Mouse (Mus musculus): Measurements from ENCODE around the gene Hcn3. TPM values are rescaled to one million over a fixed set of nuclear protein-coding genes. Genes with fewer than 3 reads are reported as not detected.
A peak's percentile ranks its signal among the peaks of the same experiment; 100 is the strongest.

The Hcn3 gene
- polyA plus RNA-seq, 1 experiment from 2014 or later = 11.2 TPM

DNA sequence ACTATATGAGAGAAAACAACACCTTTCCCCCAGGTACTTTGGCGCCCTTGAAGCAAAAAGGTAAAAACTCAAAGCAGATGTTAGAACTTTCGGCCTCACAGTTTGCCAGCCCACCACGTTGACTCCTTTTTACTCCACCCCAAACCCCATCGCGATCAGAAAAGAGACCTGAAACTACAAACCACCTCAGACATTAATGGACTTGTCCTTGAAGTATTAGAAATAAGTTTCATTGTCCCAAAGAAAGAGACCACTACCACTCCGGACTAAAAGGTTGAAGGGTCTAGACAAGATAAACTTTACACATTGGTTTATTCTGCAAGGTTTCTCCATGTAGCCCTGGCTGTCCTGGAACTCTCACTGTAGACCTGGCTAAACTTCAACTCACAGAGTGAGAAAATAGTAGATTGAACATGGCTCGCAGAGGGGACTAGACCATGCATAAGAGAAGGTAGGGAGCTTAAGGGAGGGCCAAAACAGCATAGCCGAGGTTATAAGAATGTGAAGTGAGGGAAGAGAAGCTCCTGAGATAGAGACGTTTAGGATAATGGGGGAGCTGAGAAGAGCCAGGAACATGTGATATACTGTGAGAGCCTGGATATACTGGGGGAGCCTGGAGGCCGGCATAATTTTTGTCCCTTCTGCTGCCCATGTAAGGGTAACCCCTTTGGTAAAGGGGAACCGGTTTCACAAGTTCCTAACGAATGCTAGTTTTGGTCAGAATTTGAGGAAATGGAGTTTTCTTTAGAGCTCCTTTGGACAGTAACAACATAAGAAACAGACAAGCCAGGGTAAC, 57.3 kb downstream of the Hcn3 start:
- H3K4me1 ChIP-seq = peaks cover 36% of the 10 kb centered on the region
- no peaks in the 10 kb centered on the region for H3K27me3 ChIP-seq
- peak overlapping the region; percentile 79 for H3K4me3 ChIP-seq (replicated peaks)
- H3K36me3 ChIP-seq (replicated peaks) = peaks cover 20% of the 10 kb centered on the region
- no peak for ATAC-seq (ENCODE audit: low FRiP score)
- H3K27ac ChIP-seq = peak overlapping the region; percentile 83
- no peak overlapping the region for H3K9ac ChIP-seq
- H3K9me3 ChIP-seq = no peaks in the 10 kb centered on the region
- WGBS = 70% methylated on average over 12 of the region's 12 CpGs
- peak overlapping the region; percentile 89 for H3K4me2 ChIP-seq

DNA sequence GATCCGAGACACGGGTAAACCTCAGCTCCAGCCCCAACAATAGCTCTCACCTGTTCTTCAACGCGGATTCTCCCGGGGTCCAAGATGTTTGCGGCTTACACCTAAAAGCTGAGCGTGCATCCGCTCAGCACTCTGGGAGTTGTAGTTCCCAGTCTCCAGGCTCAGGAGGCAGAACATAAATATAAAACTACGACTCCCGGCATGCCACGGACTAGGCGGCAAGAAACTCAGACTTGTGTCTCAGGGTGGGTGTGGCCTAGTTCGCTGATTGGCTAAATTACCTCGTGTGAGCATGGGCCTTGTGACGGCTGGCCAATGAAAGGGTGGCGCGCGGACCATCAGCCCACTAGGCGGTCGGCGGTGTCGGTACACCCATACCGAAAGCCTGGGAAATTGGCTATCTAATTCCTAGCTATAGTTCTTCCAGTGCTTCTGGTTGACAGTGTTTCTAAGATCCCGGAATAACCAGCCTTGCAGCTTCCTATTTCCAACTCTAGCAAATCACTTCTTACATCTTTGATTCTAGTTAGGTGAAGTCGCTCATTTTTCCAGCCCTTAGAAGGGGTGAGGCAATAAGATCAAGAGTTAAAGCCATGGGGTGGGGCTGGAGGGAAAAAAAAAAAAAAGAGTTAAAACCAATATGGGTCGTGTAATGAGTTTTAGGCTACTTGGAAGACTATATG, 58.0 kb downstream of the Hcn3 start, which contains the start of gene Fdps:
Gene Fdps, minus strand, starts transcription at position 148 of the 683 bp plus-strand sequence.
- WGBS = under 1% methylated on average over 26 of the region's 26 CpGs
- Histone ChIP-seq H3K27ac (peak within 1 kb of the TSS; percentile 83), H3K4me2 (peak within 1 kb of the TSS; percentile 89), H3K4me3 (replicated peaks) (peak within 1 kb of the TSS; percentile 79), H3K36me3 (replicated peaks) (peaks cover 26% of the 10 kb centered on the region), H3K9ac (peak within 1 kb of the TSS; percentile 80), H3K27me3 (no peaks in the 10 kb centered on the region), H3K9me3 (no peaks in the 10 kb centered on the region), H3K4me1 (peaks cover 36% of the 10 kb centered on the region)
- ATAC-seq (ENCODE audit: low FRiP score) = peak; percentile 100

DNA sequence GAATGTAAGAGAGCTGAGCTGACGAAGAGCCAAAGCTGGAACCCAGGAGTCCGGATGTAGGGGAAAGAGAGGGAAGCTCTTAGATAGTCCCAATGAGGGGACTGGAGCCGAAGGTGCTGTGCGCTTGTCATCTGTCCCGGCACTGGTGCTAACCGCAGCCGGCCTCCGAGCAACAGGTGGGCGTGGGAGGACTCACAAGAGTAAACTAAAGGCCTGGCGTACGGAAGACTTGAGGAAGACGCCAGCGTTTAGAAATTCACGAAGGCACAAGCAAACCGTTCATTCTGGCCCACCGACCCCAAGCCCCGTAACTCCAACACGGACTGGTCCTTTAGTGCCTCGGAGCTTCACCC, 58.6 kb downstream of the Hcn3 start:
- peaks cover 36% of the 10 kb centered on the region for H3K4me1 ChIP-seq
- no peaks in the 10 kb centered on the region for H3K27me3 ChIP-seq
- peak overlapping the region; percentile 79 for H3K4me3 ChIP-seq (replicated peaks)
- WGBS = 0% methylated on average over 19 of the region's 19 CpGs
- H3K9ac ChIP-seq = peak overlapping the region; percentile 80
- peaks cover 31% of the 10 kb centered on the region for H3K36me3 ChIP-seq (replicated peaks)
- peak overlapping the region; percentile 89 for H3K4me2 ChIP-seq
- ATAC-seq (ENCODE audit: low FRiP score) = peak; percentile 32
- H3K27ac ChIP-seq = peak overlapping the region; percentile 82
- no peaks in the 10 kb centered on the region for H3K9me3 ChIP-seq

DNA sequence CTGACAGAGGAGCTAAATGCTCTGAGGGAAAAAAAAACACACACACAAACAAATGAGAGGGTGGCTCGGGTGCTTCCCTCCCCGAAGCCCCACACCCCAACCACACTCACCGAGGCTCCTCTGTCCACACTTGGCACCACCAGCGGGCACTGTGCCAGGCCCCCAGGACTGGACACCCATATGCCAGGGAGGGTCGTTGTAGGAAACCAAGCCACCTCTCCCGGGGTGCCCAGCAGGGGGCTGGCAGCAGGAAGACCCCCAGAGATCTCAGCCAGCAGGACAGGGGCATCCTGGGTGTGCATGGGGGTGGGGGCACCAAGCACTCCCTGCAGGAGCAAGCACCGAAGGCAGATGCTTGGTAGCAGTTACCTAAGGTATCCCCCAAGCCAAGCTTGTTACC, 59.2 kb downstream of the Hcn3 start, which contains the start of gene Gm43738:
Gene Gm43738, minus strand, starts transcription at position 289 of the 400 bp plus-strand sequence.
- Histone ChIP-seq H3K9ac (peak within 1 kb of the TSS; percentile 80), H3K27ac (peak within 1 kb of the TSS; percentile 82), H3K9me3 (no peaks in the 10 kb centered on the region), H3K36me3 (replicated peaks) (peaks cover 37% of the 10 kb centered on the region), H3K4me3 (replicated peaks) (peak within 1 kb of the TSS; percentile 79), H3K4me2 (peak within 1 kb of the TSS; percentile 89), H3K4me1 (peaks cover 36% of the 10 kb centered on the region), H3K27me3 (no peaks in the 10 kb centered on the region)
- WGBS = 49% methylated on average over 7 of the region's 7 CpGs
- no peak for ATAC-seq (ENCODE audit: low FRiP score)

Other genes with a start within 250 kb of the Hcn3 start
- 43.9 and 44.7 TPM in 2 replicates for gene Msto1, start 246.2 kb downstream of the Hcn3 start, polyA plus RNA-seq (2016; fragmentation: Nextera tagmentation; extraction: Ambion mirVana)
- gene Ash1l, start 209.6 kb downstream of the Hcn3 start, polyA plus RNA-seq (2016; fragmentation: Nextera tagmentation; extraction: Ambion mirVana) = 22.1 and 23.6 TPM in 2 replicates
- gene Dap3, start 209.0 kb downstream of the Hcn3 start, polyA plus RNA-seq (2016; fragmentation: Nextera tagmentation; extraction: Ambion mirVana) = 135 and 138 TPM in 2 replicates
- gene Rusc1, start 66.9 kb downstream of the Hcn3 start, polyA plus RNA-seq (2016; fragmentation: Nextera tagmentation; extraction: Ambion mirVana) = 36.0 and 40.0 TPM in 2 replicates
- 0.12 TPM in 1 of 2 replicates, not detected in the other for gene Gm43738, start 59.1 kb downstream of the Hcn3 start, polyA plus RNA-seq (2016; fragmentation: Nextera tagmentation; extraction: Ambion mirVana)
- 292 and 322 TPM in 2 replicates for gene Fdps, start 58.2 kb downstream of the Hcn3 start, polyA plus RNA-seq (2016; fragmentation: Nextera tagmentation; extraction: Ambion mirVana)
- gene Pklr, start 24.1 kb downstream of the Hcn3 start, polyA plus RNA-seq (2016; fragmentation: Nextera tagmentation; extraction: Ambion mirVana) = 0.09 and 0.22 TPM in 2 replicates
- gene Clk2, start 4.6 kb upstream of the Hcn3 start, polyA plus RNA-seq (2016; fragmentation: Nextera tagmentation; extraction: Ambion mirVana) = 41.1 and 42.5 TPM in 2 replicates
- gene Scamp3, start 17.3 kb upstream of the Hcn3 start, polyA plus RNA-seq (2016; fragmentation: Nextera tagmentation; extraction: Ambion mirVana) = 89.7 and 94.4 TPM in 2 replicates
- 25.6 and 26.3 TPM in 2 replicates for gene Fam189b, start 22.9 kb upstream of the Hcn3 start, polyA plus RNA-seq (2016; fragmentation: Nextera tagmentation; extraction: Ambion mirVana)
- 34.3 and 37.4 TPM in 2 replicates for gene Gba, start 42.7 kb upstream of the Hcn3 start, polyA plus RNA-seq (2016; fragmentation: Nextera tagmentation; extraction: Ambion mirVana)
- 95.1 and 97.9 TPM in 2 replicates for gene Thbs3, start 55.0 kb upstream of the Hcn3 start, polyA plus RNA-seq (2016; fragmentation: Nextera tagmentation; extraction: Ambion mirVana)
- gene Mtx1, start 66.9 kb upstream of the Hcn3 start, polyA plus RNA-seq (2016; fragmentation: Nextera tagmentation; extraction: Ambion mirVana) = 185 and 194 TPM in 2 replicates
- 3.8 and 4.7 TPM in 2 replicates for gene Muc1, start 68.9 kb upstream of the Hcn3 start, polyA plus RNA-seq (2016; fragmentation: Nextera tagmentation; extraction: Ambion mirVana)
- 249 and 252 TPM in 2 replicates for gene Krtcap2, start 85.8 kb upstream of the Hcn3 start, polyA plus RNA-seq (2016; fragmentation: Nextera tagmentation; extraction: Ambion mirVana)
- gene Trim46, start 86.1 kb upstream of the Hcn3 start, polyA plus RNA-seq (2016; fragmentation: Nextera tagmentation; extraction: Ambion mirVana) = 25.1 and 26.6 TPM in 2 replicates
- gene Dpm3, start 99.2 kb upstream of the Hcn3 start, polyA plus RNA-seq (2016; fragmentation: Nextera tagmentation; extraction: Ambion mirVana) = 79.1 and 84.3 TPM in 2 replicates
- gene Slc50a1, start 110.4 kb upstream of the Hcn3 start, polyA plus RNA-seq (2016; fragmentation: Nextera tagmentation; extraction: Ambion mirVana) = 28.6 and 29.7 TPM in 2 replicates
- 9.7 and 12.6 TPM in 2 replicates for gene Efna1, start 120.9 kb upstream of the Hcn3 start, polyA plus RNA-seq (2016; fragmentation: Nextera tagmentation; extraction: Ambion mirVana)
- 11.9 and 14.9 TPM in 2 replicates for gene Efna3, start 162.8 kb upstream of the Hcn3 start, polyA plus RNA-seq (2016; fragmentation: Nextera tagmentation; extraction: Ambion mirVana)
- 17.1 and 20.0 TPM in 2 replicates for gene Efna4, start 177.8 kb upstream of the Hcn3 start, polyA plus RNA-seq (2016; fragmentation: Nextera tagmentation; extraction: Ambion mirVana)
- 22.7 and 28.2 TPM in 2 replicates for gene Adam15, start 189.8 kb upstream of the Hcn3 start, polyA plus RNA-seq (2016; fragmentation: Nextera tagmentation; extraction: Ambion mirVana)
- 0.13 and 0.22 TPM in 2 replicates for gene Dcst2, start 201.8 kb upstream of the Hcn3 start, polyA plus RNA-seq (2016; fragmentation: Nextera tagmentation; extraction: Ambion mirVana)
- gene Dcst1, start 205.1 kb upstream of the Hcn3 start, polyA plus RNA-seq (2016; fragmentation: Nextera tagmentation; extraction: Ambion mirVana) = 0.36 and 0.54 TPM in 2 replicates
- gene Zbtb7b, start 234.6 kb upstream of the Hcn3 start, polyA plus RNA-seq (2016; fragmentation: Nextera tagmentation; extraction: Ambion mirVana) = 0.45 and 0.62 TPM in 2 replicates
- gene Lenep, start 242.6 kb upstream of the Hcn3 start, polyA plus RNA-seq (2016; fragmentation: Nextera tagmentation; extraction: Ambion mirVana) = 0.24 and 2.0 TPM in 2 replicates